Comparison of ENCODE assay signal across 12 mouse cellular contexts in the genomic region with DNA sequence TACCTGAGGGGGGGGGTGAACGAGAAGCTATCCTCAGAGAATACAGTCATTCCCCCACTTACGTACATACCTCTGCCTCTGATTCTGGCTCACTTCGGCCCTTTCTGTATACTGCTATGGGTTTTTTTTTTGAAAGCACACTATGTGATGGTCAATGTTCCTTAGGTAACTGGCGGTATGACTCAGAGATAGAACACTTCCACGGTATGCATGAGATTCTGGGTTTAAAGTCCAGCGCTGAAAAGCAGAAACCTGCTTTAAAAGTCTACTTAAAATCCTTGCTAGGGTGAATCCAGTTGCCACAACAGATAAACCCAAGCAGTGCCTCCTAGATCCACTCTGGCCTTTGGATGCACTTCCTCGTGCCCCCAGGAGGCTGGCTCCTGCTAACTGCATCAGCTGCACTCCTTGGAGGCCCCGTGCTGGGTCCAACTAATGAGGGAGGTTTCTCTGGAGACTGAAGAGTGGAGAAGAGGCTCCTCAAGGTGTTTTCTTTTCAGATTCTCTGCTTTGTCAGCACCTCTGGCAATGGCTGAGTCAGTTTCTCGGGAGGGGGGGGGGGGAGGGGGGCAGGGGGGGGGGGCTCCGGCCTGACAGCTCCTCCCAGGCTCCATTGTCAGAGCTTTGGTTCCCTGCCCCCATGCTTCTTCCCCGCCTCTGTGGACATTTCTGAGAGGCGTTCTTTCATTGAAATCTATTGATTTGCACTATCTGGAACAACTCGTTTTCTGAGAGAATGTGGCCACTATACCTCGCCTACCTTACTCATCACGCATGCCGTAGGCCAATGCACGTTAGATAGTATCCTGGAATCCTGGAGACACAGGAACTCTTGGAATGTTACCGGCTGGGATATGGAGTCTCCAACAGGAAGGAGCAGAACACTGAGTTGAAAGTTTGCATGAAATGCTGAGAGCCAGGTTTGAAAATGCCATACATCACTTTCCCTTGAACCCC. TPM values are rescaled to one million over a fixed set of nuclear protein-coding genes. Genes with fewer than 3 reads are reported as not detected.
DNase-seq lines count a peak whose midpoint lies in the region; ATAC-seq and TF ChIP-seq lines count a peak whose summit lies in the region.
"Had no signal": no experiment of that assay in that cellular context is flagged by ENCODE, and none has a peak within 500 bp of the region (broad histone marks: within the 10 kb centered on the region; RNA-seq: fewer than 3 reads in every experiment).

No protein-coding gene starts in this region.

- no peaks in the 10 kb centered on the region for H3K9me3 ChIP-seq in kidney, embryonic 16.5 days (ENCODE audit: low read length)
- H3K9me3 ChIP-seq in hindbrain, embryonic 10.5 days = no peaks in the 10 kb centered on the region
- H3K9me3 ChIP-seq in midbrain, embryonic 16.5 days (replicated peaks; ENCODE audit: control insufficient read depth, low read length, poor library complexity, severe bottlenecking) = no peaks in the 10 kb centered on the region
- H3K9me3 ChIP-seq: G1E had no signal

- 43% methylated on average over 16 of the region's 18 CpGs for WGBS in kidney, embryonic 16.5 days
- 25% methylated on average over 18 of the region's 18 CpGs for WGBS in hindbrain, embryonic 10.5 days
- WGBS in midbrain, embryonic 16.5 days = 27% methylated on average over 16 of the region's 18 CpGs

- H3K4me1 ChIP-seq in kidney, embryonic 16.5 days (ENCODE audit: insufficient read depth, low read length) = peaks cover 3% of the 10 kb centered on the region; the same call in 1 of the 2 replicates
- H3K4me1 ChIP-seq in hindbrain, embryonic 10.5 days (replicated peaks) = peaks cover 17% of the 10 kb centered on the region
- H3K4me1 ChIP-seq in midbrain, embryonic 16.5 days (ENCODE audit: control insufficient read depth, insufficient read depth, low read length) = peaks cover 9% of the 10 kb centered on the region; the same call in 1 of the 2 replicates

- H3K4me3 ChIP-seq in kidney, embryonic 16.5 days (ENCODE audit: low read length) = no peak overlapping the region
- peak overlapping the region; percentile 29 for H3K4me3 ChIP-seq in hindbrain, embryonic 10.5 days
- no peak overlapping the region for H3K4me3 ChIP-seq in midbrain, embryonic 16.5 days (ENCODE audit: low read depth, low read length)

- H3K27me3 ChIP-seq in kidney, embryonic 16.5 days (ENCODE audit: insufficient read depth, low read length) = no peaks in the 10 kb centered on the region
- no peaks in the 10 kb centered on the region for H3K27me3 ChIP-seq in hindbrain, embryonic 10.5 days (ENCODE audit: insufficient read depth, poor library complexity, severe bottlenecking)
- H3K27me3 ChIP-seq in midbrain, embryonic 16.5 days (ENCODE audit: control insufficient read depth, insufficient read depth, low read depth, low read length) = no peaks in the 10 kb centered on the region

- H3K9ac ChIP-seq in kidney, embryonic 16.5 days (replicated peaks; ENCODE audit: low read length) = no peak overlapping the region
- no peak overlapping the region for H3K9ac ChIP-seq in midbrain, embryonic 16.5 days (ENCODE audit: low read depth, low read length)

- DNase-seq in kidney, postnatal 14 days = no peak
- DNase-seq in brain, embryonic 14.5 days (ENCODE audit: low read depth) = peak; percentile 25
- DNase-seq in hindbrain, embryonic 10.5 days (ENCODE audit: low spot score) = peak; percentile 28
- no peak for DNase-seq in spleen, postnatal 36 days (ENCODE audit: low spot score in 2 of 2)
- no peak for DNase-seq in cerebellum, postnatal 4 days (ENCODE audit: low spot score in 2 of 2)
- DNase-seq in frontal cortex, postnatal 25 days (ENCODE audit: low spot score in 2 of 2) = no peak
- DNase-seq: adrenal gland, postnatal 36 days; heart, adult 18-20 months; thymus, adult 18-20 months had no signal

- H3K4me2 ChIP-seq in kidney, embryonic 16.5 days (replicated peaks; ENCODE audit: low read depth, low read length) = 0 out of 2 replicates have a peak overlapping the region, but pooled peaks have one; percentile 13
- peak overlapping the region; percentile 28; the same call in 1 of the 2 replicates for H3K4me2 ChIP-seq in midbrain, embryonic 16.5 days (ENCODE audit: low read length)

- no peak overlapping the region for H3K27ac ChIP-seq in kidney, embryonic 16.5 days (ENCODE audit: low read length)
- peak overlapping the region; percentile 40 for H3K27ac ChIP-seq in hindbrain, embryonic 10.5 days
- H3K27ac ChIP-seq in midbrain, embryonic 16.5 days (ENCODE audit: low read length) = no peak overlapping the region

- no peaks in the 10 kb centered on the region for H3K36me3 ChIP-seq in kidney, embryonic 16.5 days (ENCODE audit: insufficient read depth, low read length)
- H3K36me3 ChIP-seq in hindbrain, embryonic 10.5 days = no peaks in the 10 kb centered on the region
- H3K36me3 ChIP-seq in midbrain, embryonic 16.5 days (ENCODE audit: control insufficient read depth, insufficient read depth, low read length) = no peaks in the 10 kb centered on the region
- H3K36me3 ChIP-seq: G1E had no signal

- no peak for TF ChIP-seq POLR2A in brain, embryonic 14.5 days (IDR thresholded peaks at IDR 0.05; ENCODE audit: borderline replicate concordance, extremely low read depth, insufficient read depth, insufficient read length, poor library complexity, severe bottlenecking)

- ATAC-seq in kidney, embryonic 16.5 days (ENCODE audit: low FRiP score, low TSS enrichment) = no peak
- no peak for ATAC-seq in midbrain, embryonic 16.5 days

- no peak for TF ChIP-seq CTCF in brain, embryonic 14.5 days (IDR thresholded peaks at IDR 0.05; ENCODE audit: borderline replicate concordance, extremely low read depth, insufficient read depth, insufficient read length)

RNA-seq across cellular contexts. Expression of gene Mycbp2, which starts 8.1 kb away (rescaled TPM):
- 17.4 and 19.3 TPM in 2 replicates for polyA plus RNA-seq in kidney, embryonic 16.5 days (2015; fragmentation: Nextera tagmentation; extraction: Ambion mirVana)
- 100 and 132 TPM in 2 replicates for polyA plus RNA-seq in brain, embryonic 14.5 days (2012; rRNA removed)
- polyA plus RNA-seq in hindbrain, embryonic 10.5 days (2016; fragmentation: Nextera tagmentation; extraction: Ambion mirVana) = 21.0 and 21.2 TPM in 2 replicates
- polyA plus RNA-seq in midbrain, embryonic 16.5 days (2015; fragmentation: Nextera tagmentation; extraction: Ambion mirVana) = 58.1 and 64.8 TPM in 2 replicates

Comparison
In these comparisons a context has a peak if more than half of its experiments do, and no peak if none do; other contexts are left out.
1. DNase-seq: peak in brain, embryonic 14.5 days (single experiment) and hindbrain, embryonic 10.5 days (single experiment); none in kidney, postnatal 14 days (single experiment), spleen, postnatal 36 days (0 of 2), cerebellum, postnatal 4 days (0 of 2) and frontal cortex, postnatal 25 days (0 of 2).